Mouse (Mus musculus): ENCODE results near the gene Isg20l2.

- no peak for TF ChIP-seq CTCF (IDR thresholded peaks at IDR 0.05; ENCODE audit: low read depth)
- no peak for TF ChIP-seq EP300 (IDR thresholded peaks at IDR 0.05; ENCODE audit: low read depth)
Observed at GRCm38 (mm10) chr3:87971489-87972202, 41.5 kb downstream of the Isg20l2 start.

Measured in liver, postnatal 0 days (tissue).